21 mouse cellular contexts compared by ENCODE assay signal in the genomic region with DNA sequence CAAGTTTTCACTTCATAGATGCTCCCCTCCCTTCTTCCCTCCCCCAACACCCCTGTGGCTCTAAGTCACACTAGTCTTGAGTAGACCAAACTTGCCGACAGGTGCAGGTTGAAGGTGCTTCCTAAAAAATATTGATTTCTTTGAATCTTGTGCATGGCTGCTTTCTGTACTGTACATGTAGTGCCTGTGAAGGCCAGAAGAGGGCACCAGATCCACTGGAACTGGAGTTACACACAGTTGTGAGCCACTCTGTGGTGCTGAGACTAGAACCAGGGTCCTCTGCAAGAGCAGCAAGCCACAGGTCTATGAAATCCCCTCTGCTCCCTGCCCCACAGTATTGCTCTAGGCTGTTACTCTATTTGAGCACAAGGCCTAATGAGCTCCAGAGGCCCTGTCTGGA.
DNase-seq lines count a peak whose midpoint lies in the region; ATAC-seq and TF ChIP-seq lines count a peak whose summit lies in the region.
"Had no signal": no experiment of that assay in that cellular context is flagged by ENCODE, and none has a peak within 500 bp of the region (broad histone marks: within the 10 kb centered on the region; RNA-seq: fewer than 3 reads in every experiment).

No protein-coding gene starts in this region.

- no peak for TF ChIP-seq POLR2A in cerebellum, adult 2 months (IDR thresholded peaks at IDR 0.05; ENCODE audit: borderline replicate concordance, insufficient read depth, low read length)
- no peak for TF ChIP-seq POLR2A in thymus, adult 2 months (IDR thresholded peaks at IDR 0.05; ENCODE audit: control insufficient read depth, extremely low read depth, insufficient read depth, low read length, poor library complexity)

- TF ChIP-seq CTCF in cerebellum, adult 2 months (IDR thresholded peaks at IDR 0.05; ENCODE audit: borderline replicate concordance, insufficient read depth, low read depth, low read length) = peak; percentile 19; the same call in 1 of the 2 replicates
- peak; percentile 17 for TF ChIP-seq CTCF in left cerebral cortex, adult 2 months (IDR thresholded peaks at IDR 0.05)
- TF ChIP-seq CTCF in thymus, adult 2 months (IDR thresholded peaks at IDR 0.05; ENCODE audit: borderline replicate concordance, control insufficient read depth, extremely low read depth, insufficient read depth, low read length, poor library complexity) = no peak

- H3K27ac ChIP-seq in cerebellum, adult 2 months (ENCODE audit: insufficient read depth, low read length) = no peak overlapping the region
- H3K27ac ChIP-seq in left cerebral cortex, adult 2 months = no peak overlapping the region
- H3K27ac ChIP-seq in thymus, adult 2 months (ENCODE audit: control insufficient read depth, insufficient read depth, low read length) = no peak overlapping the region
- H3K27ac ChIP-seq: forebrain, embryonic 15.5 days; kidney, embryonic 15.5 days; limb, embryonic 15.5 days; macrophage; midbrain, embryonic 13.5 days had no signal

- no peak overlapping the region for H3K4me3 ChIP-seq in cerebellum, adult 2 months (replicated peaks; ENCODE audit: insufficient read depth, low read depth, low read length)
- H3K4me3 ChIP-seq in left cerebral cortex, adult 2 months = no peak overlapping the region
- H3K4me3 ChIP-seq in thymus, adult 2 months (ENCODE audit: control insufficient read depth, insufficient read depth, low read length) = no peak overlapping the region
- H3K4me3 ChIP-seq: forebrain, embryonic 15.5 days; heart, embryonic 12.5 days; kidney, embryonic 15.5 days; limb, embryonic 15.5 days; midbrain, embryonic 13.5 days had no signal

- 98% methylated on average over 1 of the region's 1 CpGs for WGBS in cerebellum, adult 2 months
- WGBS in thymus, adult 2 months = 100% methylated on average over 1 of the region's 1 CpGs

- H3K36me3 ChIP-seq in thymus, adult 2 months (ENCODE audit: control insufficient read depth, insufficient read depth, low read length) = no peaks in the 10 kb centered on the region
- H3K36me3 ChIP-seq: forebrain, embryonic 15.5 days; heart, embryonic 12.5 days; kidney, embryonic 15.5 days; limb, embryonic 15.5 days; midbrain, embryonic 13.5 days had no signal

- no peak for ATAC-seq in cerebellum, adult (ENCODE audit: insufficient number of reproducible peaks, low FRiP score, low TSS enrichment)
- ATAC-seq: forebrain, embryonic 15.5 days; midbrain, embryonic 13.5 days had no signal

- no peak for DNase-seq in cerebellum, adult 2 months
- no peak for DNase-seq in left cerebral cortex, adult 2 months (ENCODE audit: extremely low spot score in 1 of 2, low spot score in 2 of 2)
- no peak for DNase-seq in left cerebral cortex, postnatal 36 days (ENCODE audit: low spot score in 2 of 2)
- peak; percentile 17 for DNase-seq in thymus, adult 2 months
- DNase-seq in thymus, postnatal 36 days = no peak
- DNase-seq in urinary bladder, postnatal 10 days (ENCODE audit: low spot score) = no peak
- DNase-seq in frontal cortex, postnatal 36 days (ENCODE audit: low spot score in 2 of 2) = no peak
- DNase-seq: adrenal gland, postnatal 25 days; cerebellum, postnatal 10 days; embryo, embryonic 11 days; gastrocnemius, postnatal 10 days; heart, postnatal 36 days; layer of hippocampus, adult 9-11 months; spleen, adult 18-20 months had no signal

- no peaks in the 10 kb centered on the region for H3K4me1 ChIP-seq in cerebellum, adult 2 months (ENCODE audit: control insufficient read depth, insufficient read depth, low read length)
- peaks cover 14% of the 10 kb centered on the region for H3K4me1 ChIP-seq in thymus, adult 2 months (replicated peaks; ENCODE audit: control insufficient read depth, insufficient read depth, low read length)

- intact Hi-C loops in left cerebral cortex, adult 2 months (cut with DNase I) = no loop called here
- intact Hi-C loops in left cerebral cortex, postnatal 36 days (cut with DNase I) = no loop called here

- no peaks in the 10 kb centered on the region for H3K27me3 ChIP-seq in cerebellum, adult 2 months (ENCODE audit: control insufficient read depth, insufficient read depth, low read length)
- no peaks in the 10 kb centered on the region for H3K27me3 ChIP-seq in thymus, adult 2 months (ENCODE audit: control insufficient read depth, insufficient read depth, low read length)
- H3K27me3 ChIP-seq: forebrain, embryonic 15.5 days; kidney, embryonic 15.5 days; limb, embryonic 15.5 days; midbrain, embryonic 13.5 days had no signal
